9 mouse cellular contexts compared by ENCODE assay signal in the genomic region with DNA sequence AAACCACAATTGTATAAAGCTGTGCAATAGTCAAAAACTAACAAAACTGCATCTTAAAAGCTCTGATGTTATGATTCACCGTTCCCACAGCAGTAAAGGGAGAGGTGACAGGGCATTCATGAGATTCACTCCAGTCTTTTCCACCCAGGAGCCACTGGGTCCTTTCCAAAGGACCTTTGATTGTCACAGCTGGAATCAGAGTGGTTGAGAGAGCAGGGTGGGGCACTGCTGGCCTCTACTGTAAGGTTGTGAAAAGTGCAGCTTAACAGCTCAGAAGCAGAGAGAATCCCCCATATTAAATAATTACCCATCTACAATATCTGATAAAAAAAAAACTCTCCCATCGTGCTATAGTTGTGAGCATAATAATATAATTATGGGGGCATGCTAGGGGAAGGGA.
A peak's percentile ranks its signal among the peaks of the same experiment; 100 is the strongest.
DNase-seq lines count a peak whose midpoint lies in the region; ATAC-seq and TF ChIP-seq lines count a peak whose summit lies in the region.
"Had no signal": no experiment of that assay in that cellular context is flagged by ENCODE, and none has a peak within 500 bp of the region (broad histone marks: within the 10 kb centered on the region; RNA-seq: fewer than 3 reads in every experiment).

No protein-coding gene starts in this region.

- no peak for TF ChIP-seq POLR2A in kidney, adult 2 months (IDR thresholded peaks at IDR 0.05; ENCODE audit: low read depth, low read length)

- DNase-seq in cerebellum, adult 11 months: peak; percentile 1
- DNase-seq in cerebellum, adult 11-12 months: no peak
- peak; percentile 31 for DNase-seq in kidney, adult 2 months
- peak; percentile 23 for DNase-seq in ovary, postnatal 36 days (ENCODE audit: low spot score)
- DNase-seq in ovary, postnatal 10 days (ENCODE audit: low spot score): no peak
- DNase-seq in stomach, postnatal 0 days (ENCODE audit: low spot score): peak; percentile 32
- no peak for DNase-seq in layer of hippocampus, adult 9-11 months

- 59% methylated on average over 2 of the region's 2 CpGs for WGBS in kidney, adult 2 months
- WGBS in kidney, embryonic 16.5 days: 63% methylated on average over 2 of the region's 2 CpGs
- WGBS in stomach, postnatal 0 days: 55% methylated on average over 2 of the region's 2 CpGs

- no peak overlapping the region for H3K9ac ChIP-seq in kidney, embryonic 16.5 days (replicated peaks; ENCODE audit: low read length)
- H3K9ac ChIP-seq in stomach, postnatal 0 days (ENCODE audit: low read length): no peak overlapping the region
- H3K9ac ChIP-seq: embryonic facial prominence, embryonic 13.5 days had no signal

- H3K4me1 ChIP-seq in kidney, adult 2 months (ENCODE audit: control insufficient read depth, insufficient read depth, low read length): no peaks in the 10 kb centered on the region
- no peaks in the 10 kb centered on the region for H3K4me1 ChIP-seq in kidney, embryonic 16.5 days (ENCODE audit: insufficient read depth, low read length)
- H3K4me1 ChIP-seq in stomach, postnatal 0 days (replicated peaks; ENCODE audit: control insufficient read depth, insufficient read depth): no peaks in the 10 kb centered on the region
- H3K4me1 ChIP-seq: embryonic facial prominence, embryonic 13.5 days had no signal

- H3K4me3 ChIP-seq in kidney, adult 2 months (ENCODE audit: insufficient read depth, low read depth, low read length): no peak overlapping the region
- no peak overlapping the region for H3K4me3 ChIP-seq in kidney, embryonic 16.5 days (ENCODE audit: low read length)
- H3K4me3 ChIP-seq in stomach, postnatal 0 days (ENCODE audit: low read depth, low read length): no peak overlapping the region
- H3K4me3 ChIP-seq: embryonic facial prominence, embryonic 13.5 days had no signal

- no peaks in the 10 kb centered on the region for H3K9me3 ChIP-seq in kidney, embryonic 16.5 days (ENCODE audit: low read length)
- no peaks in the 10 kb centered on the region for H3K9me3 ChIP-seq in stomach, postnatal 0 days (ENCODE audit: control insufficient read depth, low read length)
- H3K9me3 ChIP-seq: embryonic facial prominence, embryonic 13.5 days had no signal

- TF ChIP-seq EP300 in stomach, postnatal 0 days (optimal IDR thresholded peaks at IDR 0.05): no peak

- no peaks in the 10 kb centered on the region for H3K36me3 ChIP-seq in kidney, adult 2 months (ENCODE audit: control insufficient read depth, insufficient read depth, low read length)
- H3K36me3 ChIP-seq in kidney, embryonic 16.5 days (ENCODE audit: insufficient read depth, low read length): no peaks in the 10 kb centered on the region
- H3K36me3 ChIP-seq in stomach, postnatal 0 days (ENCODE audit: control insufficient read depth, insufficient read depth, low read length): no peaks in the 10 kb centered on the region
- H3K36me3 ChIP-seq: embryonic facial prominence, embryonic 13.5 days had no signal

- no peak overlapping the region for H3K4me2 ChIP-seq in kidney, embryonic 16.5 days (replicated peaks; ENCODE audit: low read depth, low read length)
- no peak overlapping the region for H3K4me2 ChIP-seq in stomach, postnatal 0 days (replicated peaks; ENCODE audit: low read depth)
- H3K4me2 ChIP-seq: embryonic facial prominence, embryonic 13.5 days had no signal

- no peak for ATAC-seq in kidney, embryonic 16.5 days (ENCODE audit: low FRiP score, low TSS enrichment)
- no peak for ATAC-seq in stomach, postnatal 0 days (ENCODE audit: low FRiP score, low TSS enrichment)

- no peak overlapping the region for H3K27ac ChIP-seq in kidney, adult 2 months (ENCODE audit: insufficient read depth, low read depth, low read length)
- no peak overlapping the region for H3K27ac ChIP-seq in kidney, embryonic 16.5 days (ENCODE audit: low read length)
- H3K27ac ChIP-seq in stomach, postnatal 0 days (replicated peaks): no peak overlapping the region
- H3K27ac ChIP-seq: embryonic facial prominence, embryonic 13.5 days had no signal

- peak; percentile 45 for TF ChIP-seq CTCF in kidney, adult 2 months (conservative IDR thresholded peaks at IDR 0.05; ENCODE audit: insufficient read depth, insufficient read length, low read depth, low read length)
- peak; percentile 74 for TF ChIP-seq CTCF in stomach, postnatal 0 days (IDR thresholded peaks at IDR 0.05; ENCODE audit: low read depth)

- no peaks in the 10 kb centered on the region for H3K27me3 ChIP-seq in kidney, adult 2 months (replicated peaks; ENCODE audit: control insufficient read depth, insufficient read depth, low read length)
- no peaks in the 10 kb centered on the region for H3K27me3 ChIP-seq in kidney, embryonic 16.5 days (ENCODE audit: insufficient read depth, low read length)
- no peaks in the 10 kb centered on the region for H3K27me3 ChIP-seq in stomach, postnatal 0 days (ENCODE audit: control insufficient read depth, insufficient read depth, low read length)
- H3K27me3 ChIP-seq: embryonic facial prominence, embryonic 13.5 days had no signal

Comparison
In these comparisons a context has a peak if more than half of its experiments do, and no peak if none do; other contexts are left out.
1. DNase-seq: peak in cerebellum, adult 11 months (single experiment), kidney, adult 2 months (single experiment), ovary, postnatal 36 days (single experiment) and stomach, postnatal 0 days (single experiment); none in cerebellum, adult 11-12 months (single experiment), ovary, postnatal 10 days (single experiment) and layer of hippocampus, adult 9-11 months (single experiment).